Mouse (Mus musculus) heart, embryonic 12.5 days (tissue): ENCODE data around the gene Zcchc7. TPM values are rescaled to one million over a fixed set of nuclear protein-coding genes. Genes with fewer than 3 reads are reported as not detected.
A peak's percentile ranks its signal among the peaks of the same experiment; 100 is the strongest.

ENCODE experiments used
- ATAC-seq: fragments of 200-750 bp; cut with Nextera tagmentation; 2 replicates; pipeline ENCODE4 v1.8.0; 2017; ENCODE audit warnings: moderate TSS enrichment, moderate library complexity; ENCODE audit not compliant: insufficient number of reproducible peaks, low FRiP score
- H3K27ac ChIP-seq: fragments of 300-500 bp; sonication (generic); 2 replicates; pipeline ENCODE4 v1.5.1; 2016; ENCODE audit warnings: mild to moderate bottlenecking, moderate library complexity; ENCODE audit not compliant: poor library complexity, severe bottlenecking
- H3K27me3 ChIP-seq: fragments of 300-500 bp; sonication (generic); replicated peaks from 2 replicates; pipeline ENCODE4 v1.6.1; 2016; ENCODE audit warnings: mild to moderate bottlenecking, moderate library complexity
- H3K36me3 ChIP-seq: fragments of 300-500 bp; sonication (generic); 2 replicates; pipeline ENCODE4 v1.6.1; 2016; ENCODE audit warnings: mild to moderate bottlenecking, moderate library complexity
- H3K4me1 ChIP-seq: fragments of 300-500 bp; sonication (generic); replicated peaks from 2 replicates; pipeline ENCODE4 v1.6.1; 2016; ENCODE audit warnings: mild to moderate bottlenecking
- H3K4me2 ChIP-seq: fragments of 300-500 bp; sonication (generic); 2 replicates; pipeline ENCODE4 v1.6.1; 2016; ENCODE audit warnings: mild to moderate bottlenecking, moderate library complexity
- H3K4me3 ChIP-seq: fragments of 300-500 bp; sonication (generic); 2 replicates; pipeline ENCODE4 v1.5.1; 2016; ENCODE audit warnings: mild to moderate bottlenecking
- H3K9ac ChIP-seq: fragments of 300-500 bp; sonication (generic); 2 replicates; pipeline ENCODE4 v1.6.1; 2016; ENCODE audit warnings: mild to moderate bottlenecking, moderate library complexity
- H3K9me3 ChIP-seq: fragments of 300-500 bp; sonication (generic); replicated peaks from 2 replicates; pipeline ENCODE4 v1.6.1; 2016; ENCODE audit warnings: mild to moderate bottlenecking, moderate library complexity
- WGBS: fragments of 180-500 bp; shearing (Covaris S2); methylation state at CpG from one replicate; pipeline ENCODE4 v1.1.7; 2016; 5-methylcytosine and 5-hydroxymethylcytosine counted together
- microRNA-seq: library from miRNA; unstranded; fragments of <30 nt; microRNA quantifications from one replicate; pipeline ENCODE4, GENCODE M21; 2017
- polyA plus RNA-seq: library from polyadenylated mRNA; unstranded; fragments of >200 nt; fragmentation: Nextera tagmentation; extraction: Ambion mirVana; gene quantifications from 2 replicates; pipeline ENCODE4 v1.2.1, GENCODE M21; 2016

Gene Zcchc7
- polyA plus RNA-seq, 1 experiment from 2014 or later = 22.0 TPM

GRCm38 (mm10) chr4:44981280-44981973, 225.8 kb downstream of the Zcchc7 start, which contains the start of gene Grhpr:
Gene Grhpr, plus strand, starts transcription at chr4:44981395.
- Histone ChIP-seq H3K4me1 (peaks cover 30% of the 10 kb centered on the region), H3K4me2 (peak within 1 kb of the TSS; percentile 88), H3K9me3 (no peaks in the 10 kb centered on the region), H3K9ac (peak within 1 kb of the TSS; percentile 80), H3K27me3 (no peaks in the 10 kb centered on the region), H3K4me3 (peak within 1 kb of the TSS; percentile 64), H3K27ac (peak within 1 kb of the TSS; percentile 81), H3K36me3 (peaks cover 27% of the 10 kb centered on the region)
- WGBS = 1% methylated on average over 40 of the region's 40 CpGs
- peak; percentile 96 for ATAC-seq

Small RNA genes within 50 kb of the gene (microRNA-seq; reads per million reads assigned to microRNA genes)
- not detected for gene Gm22639

Other genes starting within 250 kb of the Zcchc7 start
- not detected in 2 replicates for gene Pax5, start 45.4 kb upstream of the Zcchc7 start, polyA plus RNA-seq
- gene Grhpr, start 225.5 kb downstream of the Zcchc7 start, polyA plus RNA-seq = 89.0 and 89.3 TPM in 2 replicates